Mouse (Mus musculus) forebrain, embryonic 11.5 days (tissue): ENCODE measurements around the gene Nim1k. TPM values are rescaled to one million over a fixed set of nuclear protein-coding genes. Genes with fewer than 3 reads are reported as not detected.

ENCODE experiments used
- ATAC-seq: fragments of 200-750 bp; cut with Nextera tagmentation; replicated peaks from 2 replicates; pipeline ENCODE4 v1.8.0; 2017; ENCODE audit warnings: moderate TSS enrichment; ENCODE audit not compliant: low FRiP score
- DNase-seq: peaks from one replicate; pipeline ENCODE4 v3.0.0-alpha.2; 2017; ENCODE audit warnings: low spot score
- H3K27ac ChIP-seq: fragments of 300-500 bp; sonication (generic); 2 replicates; pipeline ENCODE4 v1.5.1; 2014; ENCODE audit warnings: low read depth, low read length
- H3K27me3 ChIP-seq: fragments of 300-500 bp; sonication (generic); 2 replicates; pipeline ENCODE4 v1.6.1; 2014; ENCODE audit warnings: mild to moderate bottlenecking, low read length, mixed read lengths; ENCODE audit not compliant: control insufficient read depth, insufficient read depth
- H3K36me3 ChIP-seq: fragments of 300-500 bp; sonication (generic); 2 replicates; pipeline ENCODE4 v1.6.1; 2014; ENCODE audit warnings: mild to moderate bottlenecking, low read length, moderate library complexity, mixed read lengths; ENCODE audit not compliant: control insufficient read depth, insufficient read depth
- H3K4me1 ChIP-seq: fragments of 300-500 bp; sonication (generic); replicated peaks from 2 replicates; pipeline ENCODE4 v1.6.1; 2014; ENCODE audit warnings: low read length, mixed read lengths; ENCODE audit not compliant: control insufficient read depth, insufficient read depth
- H3K4me2 ChIP-seq: fragments of 300-500 bp; sonication (generic); 2 replicates; pipeline ENCODE4 v1.6.1; 2014; ENCODE audit warnings: low read depth, mild to moderate bottlenecking, low read length, moderate library complexity, mixed read lengths; ENCODE audit not compliant: severe bottlenecking
- H3K4me3 ChIP-seq: fragments of 300-500 bp; sonication (generic); 2 replicates; pipeline ENCODE4 v1.5.1; 2014; ENCODE audit warnings: low read depth, low read length
- H3K9ac ChIP-seq: fragments of 300-500 bp; sonication (generic); 2 replicates; pipeline ENCODE4 v1.6.1; 2014; ENCODE audit warnings: low read length
- H3K9me3 ChIP-seq: fragments of 300-500 bp; sonication (generic); 2 replicates; pipeline ENCODE4 v1.6.1; 2016; ENCODE audit warnings: low read length, mixed read lengths; ENCODE audit not compliant: control insufficient read depth
- WGBS: fragments of 180-500 bp; shearing (Covaris S2); extraction: QIAGEN DNeasy Blood & Tissue Kit; methylation state at CpG from one replicate; pipeline ENCODE4 v1.1.7; 2014; 5-methylcytosine and 5-hydroxymethylcytosine counted together
- polyA plus RNA-seq: library from polyadenylated mRNA; unstranded; fragments of >200 nt; fragmentation: Nextera tagmentation; extraction: Ambion mirVana; gene quantifications from 2 replicates; pipeline ENCODE4 v1.2.1, GENCODE M21; 2014

Gene Nim1k
- polyA plus RNA-seq, 1 experiment from 2014 or later: 5.8 TPM

DNA sequence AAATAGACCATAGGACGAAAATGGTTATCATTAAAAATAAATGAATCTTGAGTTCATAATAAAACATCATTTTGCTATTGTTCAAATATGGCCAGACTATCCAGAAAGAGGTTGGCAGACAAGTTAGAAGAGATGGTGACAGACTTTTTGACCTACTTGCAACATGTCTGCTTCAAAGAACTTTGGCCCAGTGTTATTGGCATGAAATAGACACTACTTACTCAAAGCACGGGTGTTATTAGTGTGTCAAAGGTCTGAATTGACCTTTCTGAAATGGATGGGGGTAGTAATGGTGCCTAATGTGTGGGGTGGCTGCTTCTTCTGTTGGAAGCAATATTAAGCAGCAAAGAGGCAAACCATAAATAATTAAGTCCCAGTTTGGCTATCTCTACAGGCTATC, 39.6 kb downstream of the Nim1k start:
- no peak overlapping the region for H3K9ac ChIP-seq
- no peak overlapping the region for H3K27ac ChIP-seq
- H3K4me1 ChIP-seq: no peaks in the 10 kb centered on the region
- no peaks in the 10 kb centered on the region for H3K27me3 ChIP-seq
- H3K4me2 ChIP-seq: no peak overlapping the region
- ATAC-seq: no peak
- no peaks in the 10 kb centered on the region for H3K9me3 ChIP-seq
- no peak overlapping the region for H3K4me3 ChIP-seq
- no peaks in the 10 kb centered on the region for H3K36me3 ChIP-seq
- DNase-seq: no peak
- 82% methylated on average over 2 of the region's 2 CpGs for WGBS

DNA sequence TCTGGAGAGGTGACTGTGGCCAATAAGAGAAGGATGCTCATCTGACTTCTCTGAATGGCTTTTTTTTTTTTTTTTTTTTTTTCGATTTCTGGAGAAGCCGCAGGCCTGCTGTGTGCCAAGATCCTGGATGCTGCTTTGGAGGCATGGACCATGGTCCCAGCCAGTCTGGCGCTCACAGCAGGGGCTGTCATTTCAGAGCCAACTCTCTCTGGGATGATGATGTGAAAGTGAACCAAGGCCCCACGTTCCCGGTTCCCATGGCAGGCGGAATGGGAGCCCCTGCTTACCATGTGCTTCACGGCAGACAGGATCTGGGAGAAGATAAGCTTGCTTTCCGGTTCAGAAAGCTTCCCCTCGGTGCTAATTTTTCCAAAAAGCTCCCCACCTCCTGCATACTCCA, 41.9 kb downstream of the Nim1k start:
- H3K27ac ChIP-seq: no peak overlapping the region
- H3K9me3 ChIP-seq: no peaks in the 10 kb centered on the region
- no peak for ATAC-seq

DNA sequence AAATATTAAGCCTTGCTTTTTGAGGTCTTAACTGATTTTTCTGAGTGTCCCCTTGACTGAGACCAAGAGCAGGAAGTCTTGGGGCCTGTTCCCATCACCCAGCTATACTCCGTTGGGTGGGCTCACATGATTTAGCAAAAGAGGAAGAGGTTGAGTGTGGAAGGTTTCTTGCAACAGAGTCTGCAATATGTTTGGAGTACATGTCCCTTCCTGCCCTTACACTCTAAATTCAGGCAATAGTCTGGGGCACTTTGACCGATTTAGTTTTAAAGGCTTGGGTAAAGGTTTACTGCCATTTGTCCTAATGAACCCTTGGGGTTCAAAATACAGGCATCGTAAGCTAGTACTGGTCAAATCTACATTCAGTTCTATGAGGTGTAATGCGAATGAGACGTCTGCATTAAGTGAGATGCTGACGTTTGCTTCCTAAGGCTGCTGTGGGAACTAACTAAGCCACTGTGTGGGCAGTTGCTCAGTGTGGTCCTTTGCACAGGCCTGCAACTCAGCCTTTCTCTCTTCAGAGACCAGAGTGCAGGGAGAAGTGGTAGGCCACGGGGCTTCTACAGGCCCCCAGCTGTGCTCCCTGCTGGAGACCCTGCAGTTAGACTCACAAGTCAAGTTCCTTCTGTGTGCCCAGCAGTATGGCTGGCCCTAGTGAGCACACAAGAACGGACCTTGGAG, 42.4 kb downstream of the Nim1k start:
- no peak overlapping the region for H3K9ac ChIP-seq
- no peaks in the 10 kb centered on the region for H3K4me1 ChIP-seq
- H3K27me3 ChIP-seq: no peaks in the 10 kb centered on the region
- peaks cover 2% of the 10 kb centered on the region; the same call in 1 of the 2 replicates for H3K36me3 ChIP-seq
- no peak overlapping the region for H3K4me2 ChIP-seq
- H3K4me3 ChIP-seq: no peak overlapping the region
- no peaks in the 10 kb centered on the region for H3K9me3 ChIP-seq
- DNase-seq (no peak), ATAC-seq (no peak)
- WGBS: 75% methylated on average over 8 of the region's 8 CpGs
- no peak overlapping the region for H3K27ac ChIP-seq

More for the DNA sequence above, 41.9 kb downstream of the Nim1k start:
- H3K4me1 ChIP-seq: no peaks in the 10 kb centered on the region
- H3K4me3 ChIP-seq: no peak overlapping the region
- WGBS: 83% methylated on average over 9 of the region's 9 CpGs
- H3K27me3 ChIP-seq: no peaks in the 10 kb centered on the region
- no peak for DNase-seq
- peaks cover 1% of the 10 kb centered on the region; the same call in 1 of the 2 replicates for H3K36me3 ChIP-seq
- H3K9ac ChIP-seq: no peak overlapping the region
- H3K4me2 ChIP-seq: no peak overlapping the region

DNA sequence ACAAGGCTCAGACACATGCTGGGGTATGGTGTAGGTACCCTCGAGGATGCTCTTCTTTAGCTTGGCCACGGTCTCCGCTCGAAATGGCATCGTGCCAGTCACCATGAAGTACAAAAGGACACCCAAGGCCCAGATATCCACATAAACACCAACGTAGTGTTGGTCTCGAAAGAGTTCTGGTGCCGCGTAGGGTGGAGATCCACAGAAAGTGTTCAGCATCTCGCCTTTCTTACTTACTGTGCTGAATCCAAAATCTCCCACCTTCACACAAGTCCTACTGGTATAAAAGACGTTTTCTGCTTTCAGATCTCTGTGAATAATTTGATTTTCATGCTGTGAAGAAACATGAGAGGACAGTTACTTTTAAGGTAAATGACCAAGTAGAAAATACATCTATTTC, 43.2 kb downstream of the Nim1k start:
- Histone ChIP-seq H3K9me3 (no peaks in the 10 kb centered on the region), H3K4me3 (no peak overlapping the region), H3K4me2 (no peak overlapping the region), H3K4me1 (no peaks in the 10 kb centered on the region), H3K36me3 (peaks cover 2% of the 10 kb centered on the region; the same call in 1 of the 2 replicates), H3K9ac (no peak overlapping the region), H3K27me3 (no peaks in the 10 kb centered on the region), H3K27ac (no peak overlapping the region)
- ATAC-seq: no peak
- no peak for DNase-seq
- WGBS: 92% methylated on average over 11 of the region's 11 CpGs

DNA sequence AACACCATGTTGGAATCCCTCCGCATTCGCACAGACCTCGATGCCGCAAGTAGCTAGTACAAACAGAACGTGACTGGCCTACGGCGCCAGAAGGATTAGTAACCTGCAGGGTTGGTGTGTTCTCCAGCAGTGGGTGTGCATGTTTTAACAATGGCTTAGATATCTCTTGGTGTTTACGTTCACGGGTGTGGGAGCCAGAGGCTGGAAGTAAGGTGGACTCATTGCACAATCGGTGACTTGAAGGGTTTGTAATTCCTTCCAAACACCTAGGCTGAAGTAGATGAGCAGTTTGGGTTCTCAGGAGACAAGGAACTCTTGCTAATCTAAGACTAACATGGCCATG, 45.4 kb downstream of the Nim1k start:
- no peak overlapping the region for H3K4me2 ChIP-seq
- no peaks in the 10 kb centered on the region for H3K9me3 ChIP-seq
- H3K9ac ChIP-seq: no peak overlapping the region
- DNase-seq (no peak), ATAC-seq (0 out of 2 replicates have a peak, but pooled peaks have one; percentile 6)
- no peak overlapping the region for H3K4me3 ChIP-seq
- peaks cover 9% of the 10 kb centered on the region; the same call in 1 of the 2 replicates for H3K36me3 ChIP-seq
- H3K4me1 ChIP-seq: no peaks in the 10 kb centered on the region
- 87% methylated on average over 10 of the region's 10 CpGs for WGBS
- no peak overlapping the region for H3K27ac ChIP-seq
- H3K27me3 ChIP-seq: no peaks in the 10 kb centered on the region

DNA sequence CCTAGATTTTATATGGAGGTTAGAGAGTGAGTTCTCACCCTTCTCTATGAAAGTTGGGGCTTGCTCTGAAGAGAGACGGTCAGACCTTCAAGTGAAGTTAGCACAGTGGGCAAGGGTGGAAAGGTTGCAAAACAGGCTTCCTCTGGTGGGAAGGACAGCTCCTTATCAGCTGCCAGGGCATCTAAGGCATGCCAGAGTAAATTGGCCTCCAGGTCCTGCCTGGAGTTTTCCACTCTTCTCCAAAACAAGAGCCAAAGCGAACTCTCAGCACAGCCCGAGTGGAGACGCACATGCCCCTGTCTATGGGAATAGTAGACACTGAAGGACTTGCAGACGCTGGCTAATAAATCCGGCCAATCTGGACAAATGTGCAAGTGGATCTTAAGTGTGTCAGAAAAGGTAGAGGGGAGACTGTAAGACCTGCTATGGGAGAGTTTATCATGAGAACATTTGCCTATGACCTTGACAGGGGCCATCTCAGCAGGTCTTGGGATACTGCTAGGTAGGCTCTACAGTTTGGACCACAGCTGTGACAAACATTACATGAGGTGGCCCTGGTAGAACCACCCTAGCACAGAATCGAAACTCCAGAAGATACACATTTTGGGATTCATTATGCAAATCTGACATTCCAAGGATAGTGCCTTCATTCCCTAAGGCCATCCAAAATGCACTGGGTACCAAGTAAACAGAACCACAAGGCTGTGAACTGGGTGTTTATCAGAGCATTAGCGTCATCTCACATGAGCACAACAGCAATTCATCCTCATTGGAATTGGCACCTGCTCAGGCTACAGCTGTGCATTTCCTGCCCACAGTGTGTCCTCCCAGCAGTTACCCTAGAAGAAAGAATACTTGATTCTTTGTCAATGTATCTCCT, 46.1 kb downstream of the Nim1k start:
- Histone ChIP-seq H3K27me3 (no peaks in the 10 kb centered on the region), H3K9me3 (no peaks in the 10 kb centered on the region), H3K4me1 (no peaks in the 10 kb centered on the region), H3K4me3 (no peak overlapping the region), H3K4me2 (no peak overlapping the region), H3K9ac (no peak overlapping the region), H3K36me3 (peaks cover 12% of the 10 kb centered on the region; the same call in 1 of the 2 replicates), H3K27ac (no peak overlapping the region)
- 93% methylated on average over 8 of the region's 8 CpGs for whole genome bisulfite sequencing
- peak; percentile 35; the same call in 1 of the 2 replicates for ATAC-seq
- no peak for DNase-seq

DNA sequence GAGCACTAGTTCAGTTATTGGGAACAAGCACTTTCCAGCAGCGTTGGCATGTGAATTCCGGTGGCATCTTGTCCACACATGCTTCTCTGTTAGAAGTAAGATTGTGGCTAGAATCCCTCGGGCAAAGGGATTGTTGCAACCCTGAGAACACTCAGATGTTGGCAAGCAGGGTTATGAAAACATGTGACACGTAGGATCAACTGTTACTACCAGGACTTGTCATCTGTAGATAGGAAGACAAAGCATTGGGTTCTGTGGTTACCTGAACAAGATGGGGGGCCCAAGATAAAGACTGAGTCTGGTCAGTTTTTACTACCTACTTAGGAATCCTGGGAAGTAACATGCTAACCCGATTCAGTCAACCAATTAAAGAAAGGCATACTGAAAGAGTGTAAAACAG, 46.7 kb downstream of the Nim1k start:
- H3K9me3 ChIP-seq: no peaks in the 10 kb centered on the region
- DNase-seq: no peak
- WGBS: 87% methylated on average over 5 of the region's 5 CpGs
- no peak overlapping the region for H3K27ac ChIP-seq
- H3K4me2 ChIP-seq: no peak overlapping the region
- no peaks in the 10 kb centered on the region for H3K4me1 ChIP-seq
- ATAC-seq: no peak
- H3K27me3 ChIP-seq: no peaks in the 10 kb centered on the region
- H3K9ac ChIP-seq: no peak overlapping the region
- no peak overlapping the region for H3K4me3 ChIP-seq
- peaks cover 17% of the 10 kb centered on the region; the same call in 1 of the 2 replicates for H3K36me3 ChIP-seq

DNA sequence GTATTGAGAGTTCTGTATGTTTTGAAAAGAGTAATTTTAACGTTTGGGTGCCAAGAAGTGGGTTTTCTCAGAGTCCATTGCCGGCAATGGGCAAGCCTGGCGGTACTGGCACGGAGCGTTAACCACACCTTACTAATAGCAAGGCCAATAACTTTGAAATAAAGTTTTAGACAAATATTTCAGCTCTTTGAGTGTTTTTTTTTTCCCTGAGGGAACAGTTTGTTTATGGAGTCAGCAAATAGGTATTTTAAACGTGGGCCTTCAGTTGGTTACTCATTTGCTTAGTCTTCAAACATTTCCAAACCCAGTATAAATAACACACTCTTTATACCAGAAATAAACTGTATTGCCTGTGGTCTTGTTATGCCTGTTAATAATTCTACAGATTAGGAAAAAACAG, 47.8 kb downstream of the Nim1k start:
- Histone ChIP-seq H3K9ac (no peak overlapping the region), H3K27ac (no peak overlapping the region), H3K4me2 (no peak overlapping the region), H3K36me3 (peaks cover 21% of the 10 kb centered on the region), H3K9me3 (no peaks in the 10 kb centered on the region), H3K4me1 (no peaks in the 10 kb centered on the region), H3K4me3 (no peak overlapping the region), H3K27me3 (no peaks in the 10 kb centered on the region)
- DNase-seq (no peak), ATAC-seq (no peak)
- WGBS: 92% methylated on average over 6 of the region's 6 CpGs
